Mouse (Mus musculus): ENCODE measurements at regions not wholly inside any gene's neighbourhood (a gene's known extent, or its start where the extent isn't known, plus 50 kb on each side); places are given as distances from the start of the nearest gene placed in this dataset.

- no peak for DNase-seq (ENCODE audit: low spot score in 2 of 2)
Measured at GRCm38 (mm10) chr10:21775911-21776761, 105.8 kb upstream of the Sgk1 start.

GRCm38 (mm10) chr10:21776762-21777080 lies 105.3 kb upstream of the Sgk1 start:
- DNase-seq (ENCODE audit: low spot score in 2 of 2) = no peak

- no peak for DNase-seq (ENCODE audit: low spot score in 2 of 2)
Measured at GRCm38 (mm10) chr10:21777103-21777502, 104.9 kb upstream of the Sgk1 start.

GRCm38 (mm10) chr10:21783478-21783877 lies 98.5 kb upstream of the Sgk1 start:
- DNase-seq (ENCODE audit: low spot score in 2 of 2) = no peak

GRCm38 (mm10) chr10:21785110-21785509 lies 96.9 kb upstream of the Sgk1 start:
- DNase-seq (ENCODE audit: low spot score in 2 of 2) = no peak

GRCm38 (mm10) chr10:21785785-21786184 lies 96.2 kb upstream of the Sgk1 start:
- DNase-seq (ENCODE audit: low spot score in 2 of 2) = no peak

- no peak for DNase-seq (ENCODE audit: low spot score in 2 of 2)
Measured at GRCm38 (mm10) chr10:21789847-21790530, 92.0 kb upstream of the Sgk1 start.

GRCm38 (mm10) chr10:21790991-21791390 lies 91.0 kb upstream of the Sgk1 start:
- no peak for DNase-seq (ENCODE audit: low spot score in 2 of 2)

- peak; percentile 67 to 78 for DNase-seq (ENCODE audit: low spot score in 2 of 2)
Measured at GRCm38 (mm10) chr10:21792431-21792830, 89.6 kb upstream of the Sgk1 start.

GRCm38 (mm10) chr10:21793641-21794040 lies 88.3 kb upstream of the Sgk1 start:
- peak; percentile 60 to 80 for DNase-seq (ENCODE audit: low spot score in 2 of 2)

- no peak for DNase-seq (ENCODE audit: low spot score in 2 of 2)
Measured at GRCm38 (mm10) chr10:21796386-21796785, 85.6 kb upstream of the Sgk1 start.

GRCm38 (mm10) chr10:21798103-21798502 lies 83.9 kb upstream of the Sgk1 start:
- no peak for DNase-seq (ENCODE audit: low spot score in 2 of 2)

GRCm38 (mm10) chr10:21801556-21801955 lies 80.4 kb upstream of the Sgk1 start:
- DNase-seq (ENCODE audit: low spot score in 2 of 2) = no peak

- no peak for DNase-seq (ENCODE audit: low spot score in 2 of 2)
Measured at GRCm38 (mm10) chr10:21803184-21803583, 78.8 kb upstream of the Sgk1 start.

- DNase-seq (ENCODE audit: low spot score in 2 of 2) = no peak
Measured at GRCm38 (mm10) chr10:21804761-21805160, 77.2 kb upstream of the Sgk1 start.

- no peak for DNase-seq (ENCODE audit: low spot score in 2 of 2)
Measured at GRCm38 (mm10) chr10:21805606-21806005, 76.4 kb upstream of the Sgk1 start.

- no peak for DNase-seq (ENCODE audit: low spot score in 2 of 2)
Measured at GRCm38 (mm10) chr10:21806716-21807115, 75.3 kb upstream of the Sgk1 start.

GRCm38 (mm10) chr10:21819686-21820085 lies 62.3 kb upstream of the Sgk1 start:
- no peak for DNase-seq (ENCODE audit: low spot score in 2 of 2)

- no peak for DNase-seq (ENCODE audit: low spot score in 2 of 2)
Measured at GRCm38 (mm10) chr10:21821421-21821820, 60.6 kb upstream of the Sgk1 start.

GRCm38 (mm10) chr10:21824418-21825025 lies 57.5 kb upstream of the Sgk1 start:
- no peak for DNase-seq (ENCODE audit: low spot score in 2 of 2)

GRCm38 (mm10) chr10:21826793-21827504 lies 55.0 kb upstream of the Sgk1 start:
- no peak for DNase-seq (ENCODE audit: low spot score in 2 of 2)

GRCm38 (mm10) chr10:21827505-21827844 lies 54.5 kb upstream of the Sgk1 start:
- no peak for DNase-seq (ENCODE audit: low spot score in 2 of 2)

Measured in right cerebral cortex, postnatal 10 days (tissue).